Mouse (Mus musculus) stomach, embryonic 15.5 days (tissue): Measurements from ENCODE around the gene Csn1s1. TPM values are rescaled to one million over a fixed set of nuclear protein-coding genes. Genes with fewer than 3 reads are reported as not detected.

Experiments used
- ATAC-seq: fragments of 200-750 bp; cut with Nextera tagmentation; 2 replicates; pipeline ENCODE4 v1.8.0; 2017; ENCODE audit warnings: low read depth, moderate number of reproducible peaks, moderate TSS enrichment; ENCODE audit not compliant: insufficient read depth, low FRiP score
- H3K27ac ChIP-seq: fragments of 300-500 bp; sonication (generic); 2 replicates; pipeline ENCODE4 v1.5.1; 2015; ENCODE audit warnings: mild to moderate bottlenecking, inconsistent platforms
- H3K27me3 ChIP-seq: fragments of 300-500 bp; sonication (generic); replicated peaks from 2 replicates; pipeline ENCODE4 v1.6.1; 2015; ENCODE audit warnings: inconsistent platforms
- H3K36me3 ChIP-seq: fragments of 300-500 bp; sonication (generic); 2 replicates; pipeline ENCODE4 v1.6.1; 2015; ENCODE audit warnings: inconsistent platforms
- H3K4me1 ChIP-seq: fragments of 300-500 bp; sonication (generic); 2 replicates; pipeline ENCODE4 v1.6.1; 2015; ENCODE audit warnings: inconsistent platforms
- H3K4me2 ChIP-seq: fragments of 300-500 bp; sonication (generic); 2 replicates; pipeline ENCODE4 v1.6.1; 2015; ENCODE audit warnings: mild to moderate bottlenecking, inconsistent platforms
- H3K4me3 ChIP-seq: fragments of 300-500 bp; sonication (generic); replicated peaks from 2 replicates; pipeline ENCODE4 v1.5.1; 2015; ENCODE audit warnings: inconsistent platforms
- H3K9ac ChIP-seq: fragments of 300-500 bp; sonication (generic); 2 replicates; pipeline ENCODE4 v1.6.1; 2015; ENCODE audit warnings: inconsistent platforms
- H3K9me3 ChIP-seq: fragments of 300-500 bp; sonication (generic); 2 replicates; pipeline ENCODE4 v1.6.1; 2016; ENCODE audit warnings: inconsistent platforms
- WGBS: fragments of 180-500 bp; shearing (Covaris S2); methylation state at CpG from one replicate; pipeline ENCODE4 v1.1.7; 2015; 5-methylcytosine and 5-hydroxymethylcytosine counted together
- polyA plus RNA-seq: library from polyadenylated mRNA; unstranded; fragments of >200 nt; fragmentation: Nextera tagmentation; extraction: Ambion mirVana; gene quantifications from 2 replicates; pipeline ENCODE4 v1.2.1, GENCODE M21; 2015

Csn1s1 gene
- not detected in 2 replicates for polyA plus RNA-seq

GRCm38 (mm10) chr5:87665908-87666307 lies at the start of gene Csn1s1:
Gene Csn1s1, plus strand, starts transcription at chr5:87666208.
- no peaks in the 10 kb centered on the region for H3K36me3 ChIP-seq
- no peak within 1 kb of the TSS for H3K4me2 ChIP-seq
- no peak within 1 kb of the TSS for H3K27ac ChIP-seq
- no peaks in the 10 kb centered on the region for H3K27me3 ChIP-seq
- H3K4me1 ChIP-seq = no peaks in the 10 kb centered on the region
- no peak for ATAC-seq
- H3K9me3 ChIP-seq = no peaks in the 10 kb centered on the region
- no peak within 1 kb of the TSS for H3K9ac ChIP-seq
- H3K4me3 ChIP-seq = no peak within 1 kb of the TSS

- ATAC-seq = no peak
- Histone ChIP-seq H3K27ac (no peak overlapping the region), H3K4me3 (no peak overlapping the region), H3K27me3 (no peaks in the 10 kb centered on the region), H3K9me3 (no peaks in the 10 kb centered on the region), H3K36me3 (no peaks in the 10 kb centered on the region), H3K9ac (no peak overlapping the region), H3K4me1 (no peaks in the 10 kb centered on the region), H3K4me2 (no peak overlapping the region)
These were observed 43.3 kb upstream of the Csn1s1 start for GRCm38 (mm10) chr5:87622681-87623080.

GRCm38 (mm10) chr5:87642787-87643186 lies 23.2 kb upstream of the Csn1s1 start:
- ATAC-seq = no peak

GRCm38 (mm10) chr5:87699530-87699929 lies 33.5 kb downstream of the Csn1s1 start, which contains the start of gene Csn2:
Gene Csn2, minus strand, starts transcription at chr5:87699630.
- no peak within 1 kb of the TSS for H3K4me2 ChIP-seq
- 78% methylated on average over 3 of the region's 3 CpGs for WGBS
- no peak for ATAC-seq
- no peaks in the 10 kb centered on the region for H3K9me3 ChIP-seq
- no peaks in the 10 kb centered on the region for H3K4me1 ChIP-seq
- H3K27me3 ChIP-seq = no peaks in the 10 kb centered on the region
- H3K9ac ChIP-seq = no peak within 1 kb of the TSS
- H3K27ac ChIP-seq = no peak within 1 kb of the TSS
- no peaks in the 10 kb centered on the region for H3K36me3 ChIP-seq
- H3K4me3 ChIP-seq = no peak within 1 kb of the TSS

More at GRCm38 (mm10) chr5:87642787-87643186, 23.2 kb upstream of the Csn1s1 start:
- no peak overlapping the region for H3K4me2 ChIP-seq
- no peaks in the 10 kb centered on the region for H3K4me1 ChIP-seq
- no peaks in the 10 kb centered on the region for H3K9me3 ChIP-seq
- H3K9ac ChIP-seq = no peak overlapping the region
- H3K36me3 ChIP-seq = no peaks in the 10 kb centered on the region
- no peaks in the 10 kb centered on the region for H3K27me3 ChIP-seq
- H3K4me3 ChIP-seq = no peak overlapping the region
- no peak overlapping the region for H3K27ac ChIP-seq

GRCm38 (mm10) chr5:87705891-87706290 lies 39.9 kb downstream of the Csn1s1 start:
- Histone ChIP-seq H3K4me2 (no peak overlapping the region), H3K27me3 (no peaks in the 10 kb centered on the region), H3K9ac (no peak overlapping the region), H3K27ac (no peak overlapping the region), H3K4me1 (no peaks in the 10 kb centered on the region), H3K4me3 (no peak overlapping the region), H3K36me3 (no peaks in the 10 kb centered on the region), H3K9me3 (no peaks in the 10 kb centered on the region)
- WGBS = 65% methylated on average over 1 of the region's 1 CpGs
- no peak for ATAC-seq

Other genes starting within 250 kb of the Csn1s1 start
- gene Ugt2b38, start 242.0 kb upstream of the Csn1s1 start, polyA plus RNA-seq = not detected in 2 replicates
- not detected in 2 replicates for gene Ugt2a2, start 183.9 kb upstream of the Csn1s1 start, polyA plus RNA-seq
- not detected in 2 replicates for gene Gm43638, start 179.4 kb upstream of the Csn1s1 start, polyA plus RNA-seq
- not detected in 2 replicates for gene Ugt2a1, start 175.3 kb upstream of the Csn1s1 start, polyA plus RNA-seq
- gene Sult1b1, start 128.0 kb upstream of the Csn1s1 start, polyA plus RNA-seq = 17.8 and 19.0 TPM in 2 replicates
- 30.7 and 39.2 TPM in 2 replicates for gene Sult1d1, start 97.2 kb upstream of the Csn1s1 start, polyA plus RNA-seq
- 0.14 TPM in 1 of 2 replicates, not detected in the other for gene Sult1e1, start 74.6 kb upstream of the Csn1s1 start, polyA plus RNA-seq
- gene Csn2, start 33.4 kb downstream of the Csn1s1 start, polyA plus RNA-seq = not detected in 2 replicates
- not detected in 2 replicates for gene Csn1s2a, start 108.4 kb downstream of the Csn1s1 start, polyA plus RNA-seq
- gene Csn1s2b, start 141.9 kb downstream of the Csn1s1 start, polyA plus RNA-seq = not detected in 2 replicates
- gene Prr27, start 159.5 kb downstream of the Csn1s1 start, polyA plus RNA-seq = not detected in 2 replicates
- not detected in 2 replicates for gene Odam, start 218.8 kb downstream of the Csn1s1 start, polyA plus RNA-seq